Mouse (Mus musculus): ENCODE results near the gene Shisa6.

The Shisa6 gene

GRCm38 (mm10) chr11:66525371-66526045 lies at the start of gene Shisa6:
TSS of gene Shisa6 (minus strand) at chr11:66525964.
- peak; percentile 4 to 64 for DNase-seq (ENCODE audit: inconsistent age in 2 of 2, low spot score in 1 of 2)

GRCm38 (mm10) chr11:66573888-66574287 lies 48.1 kb upstream of the Shisa6 start:
- no peak for DNase-seq (ENCODE audit: inconsistent age in 2 of 2, low spot score in 1 of 2)

GRCm38 (mm10) chr11:66569045-66569444 lies 43.3 kb upstream of the Shisa6 start:
- DNase-seq (ENCODE audit: inconsistent age in 2 of 2, low spot score in 1 of 2), result no peak

GRCm38 (mm10) chr11:66568386-66568791 lies 42.6 kb upstream of the Shisa6 start:
- no peak for DNase-seq (ENCODE audit: inconsistent age in 2 of 2, low spot score in 1 of 2)

- no peak for DNase-seq (ENCODE audit: inconsistent age in 2 of 2, low spot score in 1 of 2)
Measured at GRCm38 (mm10) chr11:66567382-66567781, 41.6 kb upstream of the Shisa6 start.

GRCm38 (mm10) chr11:66562274-66562673 lies 36.5 kb upstream of the Shisa6 start:
- DNase-seq (ENCODE audit: inconsistent age in 2 of 2, low spot score in 1 of 2), result no peak

DNA sequence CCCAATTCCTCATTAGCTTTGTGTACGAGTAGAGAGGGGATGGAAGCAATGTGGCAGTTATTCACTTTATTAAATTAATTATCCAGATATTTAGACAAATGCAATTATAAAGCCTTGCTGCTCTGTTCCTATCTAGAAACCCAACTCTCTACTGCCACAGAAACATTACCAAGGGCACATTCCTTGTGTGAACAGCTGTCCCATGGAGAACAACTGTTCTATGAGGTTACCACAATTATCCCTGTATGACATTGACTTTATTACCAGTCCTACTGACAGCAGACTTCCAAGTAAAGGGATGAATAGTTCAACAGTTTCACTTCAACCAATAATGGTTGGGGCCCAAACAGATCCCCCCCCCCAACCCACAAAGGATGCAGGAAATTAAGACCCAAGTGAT lies 12.1 kb upstream of the Shisa6 start:
- DNase-seq (ENCODE audit: inconsistent age in 2 of 2, low spot score in 1 of 2), result no peak

DNA sequence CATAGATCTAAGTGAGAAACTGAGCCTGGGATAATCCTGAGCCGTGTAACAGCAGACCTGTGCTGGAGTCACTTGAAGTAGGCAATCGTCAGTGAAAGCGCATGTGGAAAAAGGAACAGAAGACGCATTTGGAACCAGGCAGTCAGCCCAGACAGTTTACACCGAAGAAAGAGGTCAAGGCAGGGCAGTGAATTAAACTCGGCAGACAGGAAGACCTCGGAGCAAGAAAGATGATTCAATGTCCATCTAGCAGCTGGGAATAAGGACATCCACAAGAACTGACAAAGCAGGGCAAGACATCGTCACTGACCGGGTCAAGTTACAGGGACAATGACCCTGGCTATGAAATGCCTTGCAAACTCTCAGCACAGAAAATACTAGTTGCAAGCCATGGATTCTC lies 10.1 kb upstream of the Shisa6 start:
- peak; percentile 25 to 74 for DNase-seq (ENCODE audit: inconsistent age in 2 of 2, low spot score in 1 of 2)

DNA sequence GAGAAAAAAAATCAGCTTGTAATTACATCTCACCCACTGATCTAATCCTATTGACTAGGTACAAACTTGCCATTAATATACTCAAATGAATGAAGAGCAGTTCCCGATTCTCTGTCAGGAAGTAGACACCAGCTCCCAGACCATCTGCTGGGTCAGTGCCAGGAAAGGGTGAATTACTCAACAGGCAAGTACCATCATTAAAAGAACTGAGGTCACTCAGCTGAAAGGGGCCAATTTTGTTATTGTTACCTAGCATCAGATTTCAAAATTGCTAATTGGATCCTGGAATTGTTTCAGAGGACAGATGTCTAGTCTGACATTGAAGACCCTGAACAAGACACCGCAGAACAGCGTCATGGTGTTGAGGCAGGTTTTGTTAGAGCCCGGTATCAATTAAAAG lies 9.4 kb upstream of the Shisa6 start:
- DNase-seq (ENCODE audit: inconsistent age in 2 of 2, low spot score in 1 of 2), result peak; percentile 6 to 74

- no peak for DNase-seq (ENCODE audit: inconsistent age in 2 of 2, low spot score in 1 of 2)
Measured at GRCm38 (mm10) chr11:66534291-66534690, 8.5 kb upstream of the Shisa6 start.

DNA sequence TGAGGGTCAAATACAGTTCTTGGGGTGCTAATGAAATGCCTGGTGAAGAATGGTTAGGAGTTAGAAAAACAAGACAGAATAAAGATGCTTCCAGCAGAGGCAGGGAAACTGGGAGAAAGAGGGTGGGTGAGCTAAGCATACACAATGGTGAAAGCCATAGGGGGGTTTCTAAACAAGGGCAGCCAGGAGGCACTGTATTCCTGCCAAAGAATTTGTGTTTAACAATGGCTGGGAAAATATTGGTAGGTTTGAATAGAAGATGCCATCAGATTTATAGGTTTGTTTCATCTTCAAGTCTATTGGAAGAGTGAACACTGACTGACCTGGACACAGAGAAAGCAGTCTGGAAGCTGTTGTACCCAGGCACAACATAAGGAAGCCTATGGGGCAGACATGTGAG lies 2.4 kb upstream of the Shisa6 start:
- no peak for DNase-seq (ENCODE audit: inconsistent age in 2 of 2, low spot score in 1 of 2)

GRCm38 (mm10) chr11:66527343-66527742 lies 1.6 kb upstream of the Shisa6 start:
- no peak for DNase-seq (ENCODE audit: inconsistent age in 2 of 2, low spot score in 1 of 2)

DNA sequence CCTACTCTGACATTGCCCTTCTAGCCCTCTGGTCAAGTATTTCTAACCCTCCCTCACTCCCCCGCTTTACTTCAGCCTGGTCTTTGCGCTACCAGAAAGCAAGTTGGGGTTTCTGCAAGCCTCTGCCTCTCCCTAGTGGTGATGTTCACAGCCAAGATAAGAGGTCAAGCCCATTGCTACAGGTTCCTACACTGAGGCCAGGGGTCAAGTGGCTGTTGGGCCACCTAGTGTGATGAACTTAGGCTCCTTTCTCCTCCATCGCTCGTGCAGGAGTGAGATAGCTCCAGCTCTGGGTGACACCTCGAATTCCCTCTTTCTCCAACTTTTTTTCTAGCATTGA lies 1.2 kb upstream of the Shisa6 start:
- no peak for DNase-seq (ENCODE audit: inconsistent age in 2 of 2, low spot score in 1 of 2)

- DNase-seq (ENCODE audit: inconsistent age in 2 of 2, low spot score in 1 of 2), result peak; percentile 3 to 66
Measured at GRCm38 (mm10) chr11:66526046-66526980, 549 bp upstream of the Shisa6 start.

- DNase-seq (ENCODE audit: inconsistent age in 2 of 2, low spot score in 1 of 2), result no peak
Measured at GRCm38 (mm10) chr11:66524251-66524650, 1.5 kb downstream of the Shisa6 start.

- DNase-seq (ENCODE audit: inconsistent age in 2 of 2, low spot score in 1 of 2), result no peak
Measured at GRCm38 (mm10) chr11:66522376-66522775, 3.4 kb downstream of the Shisa6 start.

DNA sequence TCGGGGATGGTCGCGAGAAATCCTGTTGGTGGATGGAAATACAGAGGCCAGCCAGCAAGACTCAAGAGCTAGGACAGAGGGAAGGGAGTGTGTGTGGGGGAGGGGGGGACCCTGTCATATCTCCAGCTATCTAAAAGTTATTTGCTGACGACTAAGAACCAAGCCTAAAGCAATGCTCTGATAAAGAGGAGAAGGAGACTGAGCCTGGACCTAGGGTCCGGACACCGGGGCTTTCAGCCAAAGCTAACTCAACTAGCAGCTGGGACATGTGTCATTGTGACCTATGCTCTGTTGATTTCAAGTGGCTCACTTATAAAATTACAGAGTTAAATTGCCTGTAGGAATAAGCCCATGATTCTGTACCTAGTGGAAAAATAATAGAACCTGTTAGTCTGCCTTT lies 6.4 kb downstream of the Shisa6 start:
- DNase-seq (ENCODE audit: inconsistent age in 2 of 2, low spot score in 1 of 2), result no peak

GRCm38 (mm10) chr11:66514346-66514745 lies 11.4 kb downstream of the Shisa6 start:
- no peak for DNase-seq (ENCODE audit: inconsistent age in 2 of 2, low spot score in 1 of 2)

DNA sequence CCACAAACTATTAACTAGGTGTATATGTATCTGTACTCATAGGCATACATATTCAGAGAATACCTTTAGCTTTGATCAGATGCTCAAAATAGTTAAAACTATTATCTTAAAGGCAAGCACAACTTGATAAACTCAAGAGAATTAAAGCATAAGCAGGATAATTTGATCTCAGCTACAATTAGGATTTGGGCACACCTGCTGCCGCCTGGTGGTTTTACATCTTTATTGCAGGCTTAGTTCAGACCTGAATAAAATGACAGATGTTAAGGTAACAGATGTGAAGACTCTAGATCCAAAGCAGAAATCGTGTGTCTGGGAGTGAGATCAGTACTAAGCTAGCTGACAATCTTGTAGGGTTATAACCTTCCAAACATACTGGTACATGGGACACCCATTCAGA lies 24.8 kb downstream of the Shisa6 start:
- no peak for DNase-seq (ENCODE audit: inconsistent age in 2 of 2, low spot score in 1 of 2)

- peak in 1 of 2 experiments; percentile 26 for DNase-seq (ENCODE audit: inconsistent age in 2 of 2, low spot score in 1 of 2)
Measured at GRCm38 (mm10) chr11:66498857-66499445, 26.8 kb downstream of the Shisa6 start.

DNA sequence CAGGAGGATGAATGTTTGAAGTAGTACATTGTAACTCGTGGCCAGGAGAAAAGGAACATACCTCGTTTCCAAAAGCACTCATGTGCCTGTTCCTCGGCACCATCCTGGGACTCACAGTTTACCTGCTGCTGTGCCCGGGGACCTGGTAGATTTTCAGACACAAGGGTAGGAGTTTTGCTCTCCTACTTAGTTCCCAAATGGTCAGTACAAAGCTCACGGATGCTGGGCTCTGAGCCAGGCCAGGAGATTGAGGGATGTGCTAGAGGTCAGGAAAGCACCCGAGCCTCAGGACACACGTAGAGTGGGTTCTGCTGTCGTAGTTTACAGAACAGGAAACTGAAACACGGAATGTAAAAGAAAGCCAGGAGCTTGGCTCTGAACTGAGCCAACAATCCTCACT lies 29.5 kb downstream of the Shisa6 start:
- no peak for DNase-seq (ENCODE audit: inconsistent age in 2 of 2, low spot score in 1 of 2)

DNA sequence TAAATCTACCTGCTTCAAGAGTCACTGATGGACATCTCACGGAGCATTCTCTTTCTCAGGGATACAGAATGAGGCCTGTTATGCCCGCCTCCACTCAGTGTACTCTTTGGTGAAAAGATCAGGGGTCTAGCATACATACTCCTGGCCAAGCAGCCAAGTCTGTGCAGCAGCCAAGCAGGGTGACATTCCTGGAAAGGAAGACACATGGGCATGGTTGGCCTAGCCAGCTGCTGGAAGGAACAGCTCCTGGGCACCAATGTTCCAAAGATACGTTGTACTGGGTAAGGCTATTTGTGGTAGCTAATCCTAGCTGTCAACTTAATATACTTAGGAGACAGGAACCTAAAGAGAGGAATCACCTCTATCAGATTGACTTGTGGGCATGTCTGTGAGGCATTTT lies 31.4 kb downstream of the Shisa6 start:
- no peak for DNase-seq (ENCODE audit: inconsistent age in 2 of 2, low spot score in 1 of 2)

Data from adrenal gland, adult (tissue).